ENCODE assay signal across 10 mouse cellular contexts in the genomic region with DNA sequence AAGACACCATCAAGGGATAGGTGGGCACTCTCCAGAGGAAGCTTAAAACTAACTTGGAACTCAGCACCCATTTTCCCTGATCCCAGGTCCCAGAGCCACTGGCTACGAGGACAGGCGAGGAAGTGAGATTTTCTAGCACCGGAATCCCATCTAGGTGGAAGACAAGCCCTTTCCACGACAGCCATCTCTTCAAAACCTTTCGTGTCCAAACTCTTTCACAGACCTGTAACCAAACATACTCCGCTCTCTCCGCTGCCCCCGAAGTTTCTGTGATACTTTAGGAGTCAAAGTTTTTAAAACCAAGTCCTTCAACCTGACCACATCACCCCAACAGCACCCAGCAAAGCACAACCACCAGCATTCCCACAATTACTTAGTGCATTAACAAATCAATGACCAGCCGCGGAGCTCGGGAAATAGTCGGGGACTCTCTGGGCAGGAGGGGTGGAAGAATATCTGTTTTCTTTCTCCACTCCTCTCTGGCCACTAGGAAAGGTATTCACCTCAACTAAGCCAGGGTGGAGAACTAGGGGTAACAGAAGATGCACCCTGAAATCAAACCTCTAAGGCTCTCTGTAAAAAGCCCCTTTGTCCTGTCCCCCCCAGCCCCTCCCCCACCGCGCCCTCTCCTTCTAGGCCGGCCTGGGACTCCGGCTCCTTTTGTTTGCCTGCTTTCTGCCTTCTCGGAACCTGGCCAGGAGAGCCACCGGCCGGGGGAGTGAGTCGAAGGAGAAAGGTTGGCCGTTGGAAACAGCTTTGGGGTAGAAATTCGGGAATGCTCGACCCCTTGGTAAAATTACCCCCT. TPM values are rescaled to one million over a fixed set of nuclear protein-coding genes. Genes with fewer than 3 reads are reported as not detected.
DNase-seq lines count a peak whose midpoint lies in the region; ATAC-seq and TF ChIP-seq lines count a peak whose summit lies in the region.
"Had no signal": no experiment of that assay in that cellular context is flagged by ENCODE, and none has a peak within 500 bp of the region (broad histone marks: within the 10 kb centered on the region; RNA-seq: fewer than 3 reads in every experiment).

No protein-coding gene starts in this region.

- ATAC-seq in heart, embryonic 12.5 days (ENCODE audit: insufficient number of reproducible peaks, low FRiP score) = no peak
- peak; percentile 10 for ATAC-seq in hindbrain, embryonic 11.5 days (ENCODE audit: low FRiP score)
- ATAC-seq in midbrain, embryonic 14.5 days (ENCODE audit: low FRiP score, low TSS enrichment) = no peak

- H3K9me3 ChIP-seq in heart, embryonic 12.5 days (replicated peaks) = no peaks in the 10 kb centered on the region
- no peaks in the 10 kb centered on the region for H3K9me3 ChIP-seq in ES-E14 (ENCODE audit: control insufficient read depth, insufficient read depth, low read depth, low read length)
- H3K9me3 ChIP-seq in hindbrain, embryonic 11.5 days (ENCODE audit: control insufficient read depth, low read length) = no peaks in the 10 kb centered on the region
- no peaks in the 10 kb centered on the region for H3K9me3 ChIP-seq in midbrain, embryonic 14.5 days (ENCODE audit: control insufficient read depth, low read length)

- peak overlapping the region; percentile 66 for H3K9ac ChIP-seq in heart, embryonic 12.5 days
- H3K9ac ChIP-seq in ES-E14 (ENCODE audit: insufficient read depth, low read depth, low read length, poor library complexity, severe bottlenecking) = peak overlapping the region; percentile 86
- H3K9ac ChIP-seq in hindbrain, embryonic 11.5 days (ENCODE audit: low read depth, low read length) = peak overlapping the region; percentile 77
- peak overlapping the region; percentile 55 for H3K9ac ChIP-seq in midbrain, embryonic 14.5 days (replicated peaks; ENCODE audit: low read length)

- H3K4me2 ChIP-seq in heart, embryonic 12.5 days = peak overlapping the region; percentile 92
- H3K4me2 ChIP-seq in hindbrain, embryonic 11.5 days (replicated peaks; ENCODE audit: low read depth, low read length) = peak overlapping the region; percentile 73
- peak overlapping the region; percentile 81 for H3K4me2 ChIP-seq in midbrain, embryonic 14.5 days (ENCODE audit: low read length)

- peak overlapping the region; percentile 61 for H3K4me3 ChIP-seq in heart, embryonic 12.5 days
- peak overlapping the region; percentile 63 to 78 for H3K4me3 ChIP-seq in ES-E14 (ENCODE audit: insufficient read depth in 1 of 2, low read depth in 1 of 2, low read length in 2 of 2, poor library complexity in 1 of 2, severe bottlenecking in 1 of 2)
- H3K4me3 ChIP-seq in hindbrain, embryonic 11.5 days (ENCODE audit: low read depth, low read length) = peak overlapping the region; percentile 64
- peak overlapping the region; percentile 50 for H3K4me3 ChIP-seq in midbrain, embryonic 14.5 days (replicated peaks; ENCODE audit: low read depth, low read length)

- no peak overlapping the region for H3K27ac ChIP-seq in heart, embryonic 12.5 days (ENCODE audit: poor library complexity, severe bottlenecking)
- peak overlapping the region; percentile 17; the same call in 1 of the 2 replicates for H3K27ac ChIP-seq in ES-E14 (ENCODE audit: insufficient read depth, low read depth, low read length, poor library complexity, severe bottlenecking)
- peak overlapping the region; percentile 78 for H3K27ac ChIP-seq in hindbrain, embryonic 11.5 days (ENCODE audit: low read depth, low read length)
- H3K27ac ChIP-seq in midbrain, embryonic 14.5 days (replicated peaks; ENCODE audit: low read depth, low read length) = no peak overlapping the region

- DNase-seq in heart, adult 8-10 months (ENCODE audit: low spot score) = no peak
- no peak for DNase-seq in ES-E14 (ENCODE audit: low read depth, low spot score)
- peak; percentile 66 for DNase-seq in hindbrain, embryonic 11.5 days (ENCODE audit: low spot score)
- DNase-seq in midbrain, embryonic 14.5 days = peak; percentile 47
- DNase-seq in gastrocnemius, postnatal 14 days = no peak
- no peak for DNase-seq in ovary, adult 18-20 months (ENCODE audit: low spot score)
- no peak for DNase-seq in right cerebral cortex, postnatal 4 days

- in situ Hi-C loops in ES-E14 (cut with MboI; ENCODE audit: low sequenced_read_pairs in 2 of 2, unreplicated experiment in 2 of 2) = no loop called here

- 2% methylated on average over 23 of the region's 23 CpGs for WGBS in heart, embryonic 12.5 days
- under 1% methylated on average over 23 of the region's 23 CpGs for WGBS in hindbrain, embryonic 11.5 days
- 1% methylated on average over 23 of the region's 23 CpGs for WGBS in midbrain, embryonic 14.5 days

- H3K4me1 ChIP-seq in heart, embryonic 12.5 days (replicated peaks) = peaks cover 32% of the 10 kb centered on the region
- peaks cover 7 to 31% of the 10 kb centered on the region in 2 experiments; a peak in 3 of 4 replicates for H3K4me1 ChIP-seq in ES-E14 (ENCODE audit: control insufficient read depth in 2 of 2, insufficient read depth in 2 of 2, low read length in 2 of 2, poor library complexity in 1 of 2)
- peaks cover 37% of the 10 kb centered on the region for H3K4me1 ChIP-seq in hindbrain, embryonic 11.5 days (replicated peaks; ENCODE audit: control insufficient read depth, insufficient read depth, low read length)
- H3K4me1 ChIP-seq in midbrain, embryonic 14.5 days (ENCODE audit: control insufficient read depth, insufficient read depth, low read length) = peaks cover 41% of the 10 kb centered on the region

- H3K36me3 ChIP-seq in heart, embryonic 12.5 days = no peaks in the 10 kb centered on the region
- H3K36me3 ChIP-seq in ES-E14 (ENCODE audit: control insufficient read depth, insufficient read depth, low read length, poor library complexity, severe bottlenecking) = no peaks in the 10 kb centered on the region
- H3K36me3 ChIP-seq in hindbrain, embryonic 11.5 days (ENCODE audit: control insufficient read depth, insufficient read depth, low read length) = no peaks in the 10 kb centered on the region
- no peaks in the 10 kb centered on the region for H3K36me3 ChIP-seq in midbrain, embryonic 14.5 days (ENCODE audit: control insufficient read depth, insufficient read depth, low read length)

- peaks cover 52% of the 10 kb centered on the region for H3K27me3 ChIP-seq in heart, embryonic 12.5 days (replicated peaks)
- no peaks in the 10 kb centered on the region for H3K27me3 ChIP-seq in hindbrain, embryonic 11.5 days (ENCODE audit: control insufficient read depth, insufficient read depth, low read length)
- H3K27me3 ChIP-seq in midbrain, embryonic 14.5 days (ENCODE audit: control insufficient read depth, insufficient read depth, low read length) = peaks cover 10% of the 10 kb centered on the region; the same call in 1 of the 2 replicates

- intact Hi-C loops in gastrocnemius, postnatal 14 days (cut with DNase I; ENCODE audit: low total_unique reads) = no loop called here

TF ChIP-seq in ES-E14, 5 proteins besides CTCF, POLR2A, EP300 and RAD21:
- TF ChIP-seq MAFK (IDR thresholded peaks at IDR 0.05; ENCODE audit: insufficient read depth, low read depth, low read length) (no peak), CHD2 (IDR thresholded peaks at IDR 0.05; ENCODE audit: low read depth, low read length) (no peak), HCFC1 (IDR thresholded peaks at IDR 0.05; ENCODE audit: borderline replicate concordance, insufficient read depth, low read length) (no peak)

RNA-seq across cellular contexts. Expression of a gene that starts 0.9 kb away (rescaled TPM):
- polyA plus RNA-seq in heart, embryonic 12.5 days (2016; fragmentation: Nextera tagmentation; extraction: Ambion mirVana) = 1.3 and 1.6 TPM in 2 replicates
- total RNA-seq in heart, adult 8-10 months (2022) = not detected
- total RNA-seq in ES-E14 (2012; rRNA removed) = 8.5 and 9.6 TPM in 2 replicates
- 13.9 and 14.3 TPM in 2 replicates for polyA plus RNA-seq in hindbrain, embryonic 11.5 days (2014; fragmentation: Nextera tagmentation; extraction: Ambion mirVana)
- 1.6 and 2.6 TPM in 2 replicates for polyA plus RNA-seq in midbrain, embryonic 14.5 days (2014; fragmentation: Nextera tagmentation; extraction: Ambion mirVana)
- total RNA-seq in gastrocnemius, postnatal 14 days (2021) = not detected
- total RNA-seq: heart, adult 18-20 months had no signal

RNA-seq across cellular contexts. Expression of a gene that starts 20.6 kb away (rescaled TPM):
- polyA plus RNA-seq in heart, embryonic 12.5 days (2016; fragmentation: Nextera tagmentation; extraction: Ambion mirVana) = not detected in 2 replicates
- total RNA-seq in heart, adult 8-10 months (2022) = not detected
- 0.22 and 0.26 TPM in 2 replicates for total RNA-seq in ES-E14 (2012; rRNA removed)
- 0.25 and 0.32 TPM in 2 replicates for polyA plus RNA-seq in hindbrain, embryonic 11.5 days (2014; fragmentation: Nextera tagmentation; extraction: Ambion mirVana)
- polyA plus RNA-seq in midbrain, embryonic 14.5 days (2014; fragmentation: Nextera tagmentation; extraction: Ambion mirVana) = 0.34 and 0.59 TPM in 2 replicates
- not detected for total RNA-seq in gastrocnemius, postnatal 14 days (2021)
- total RNA-seq: heart, adult 18-20 months had no signal
- polyA plus RNA-seq: CD4-positive, CD25-positive, alpha-beta regulatory T cell, adult 4 months had no signal

RNA-seq across cellular contexts. Expression of a gene that starts 27.5 kb away (rescaled TPM):
- not detected in 2 replicates for polyA plus RNA-seq in heart, embryonic 12.5 days (2016; fragmentation: Nextera tagmentation; extraction: Ambion mirVana)
- not detected for total RNA-seq in heart, adult 8-10 months (2022)
- not detected in 2 replicates for total RNA-seq in ES-E14 (2012; rRNA removed)
- polyA plus RNA-seq in hindbrain, embryonic 11.5 days (2014; fragmentation: Nextera tagmentation; extraction: Ambion mirVana) = not detected in 2 replicates
- 1.4 TPM in 1 of 2 replicates, not detected in the other for polyA plus RNA-seq in midbrain, embryonic 14.5 days (2014; fragmentation: Nextera tagmentation; extraction: Ambion mirVana)
- not detected for total RNA-seq in gastrocnemius, postnatal 14 days (2021)
- total RNA-seq: heart, adult 18-20 months had no signal
- polyA plus RNA-seq: CD4-positive, CD25-positive, alpha-beta regulatory T cell, adult 4 months had no signal

Comparison
In these comparisons a context has a peak if more than half of its experiments do, and no peak if none do; other contexts are left out.
1. H3K27ac ChIP-seq: peak in ES-E14 (single experiment) and hindbrain, embryonic 11.5 days (single experiment); none in heart, embryonic 12.5 days (single experiment) and midbrain, embryonic 14.5 days (single experiment).
2. DNase-seq: peak in hindbrain, embryonic 11.5 days (single experiment) and midbrain, embryonic 14.5 days (single experiment); none in heart, adult 8-10 months (single experiment), ES-E14 (single experiment), gastrocnemius, postnatal 14 days (single experiment), ovary, adult 18-20 months (single experiment) and right cerebral cortex, postnatal 4 days (single experiment).
3. Peak in every context shown above with its lines, with median percentiles within 50 percentile points of each other: H3K4me2 ChIP-seq, H3K4me3 ChIP-seq and H3K9ac ChIP-seq.